Mouse (Mus musculus) fat pad, adult 2 months (tissue): ENCODE data around the gene Alox8.

ENCODE experiments used
- DNase-seq: peaks from one replicate; pipeline ENCODE4 v3.0.0-alpha.2; 2011; ENCODE audit warnings: low read depth, low spot score; ENCODE audit errors: extremely low read depth

Gene Alox8

DNA sequence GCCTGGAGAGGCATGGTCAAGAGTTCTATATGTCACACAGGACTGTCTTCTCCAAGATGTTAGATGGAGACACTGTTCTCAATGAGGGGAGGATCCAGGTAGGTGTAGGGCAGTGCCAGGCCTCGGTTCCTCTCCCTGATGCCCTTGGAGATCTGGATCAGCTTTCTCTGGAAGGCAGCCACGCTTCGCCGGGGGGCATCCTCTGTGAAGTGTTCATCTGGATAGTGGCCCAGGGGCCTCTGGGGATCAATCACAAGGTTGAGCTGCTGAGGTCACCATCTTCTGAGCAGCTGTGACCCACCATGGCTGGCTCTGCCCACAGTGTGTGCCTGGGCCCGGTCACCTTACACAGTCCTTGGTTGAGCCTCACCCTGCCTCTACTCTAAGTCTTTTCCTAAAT is 12.6 kb downstream of the Alox8 start:
- DNase-seq: no peak

DNA sequence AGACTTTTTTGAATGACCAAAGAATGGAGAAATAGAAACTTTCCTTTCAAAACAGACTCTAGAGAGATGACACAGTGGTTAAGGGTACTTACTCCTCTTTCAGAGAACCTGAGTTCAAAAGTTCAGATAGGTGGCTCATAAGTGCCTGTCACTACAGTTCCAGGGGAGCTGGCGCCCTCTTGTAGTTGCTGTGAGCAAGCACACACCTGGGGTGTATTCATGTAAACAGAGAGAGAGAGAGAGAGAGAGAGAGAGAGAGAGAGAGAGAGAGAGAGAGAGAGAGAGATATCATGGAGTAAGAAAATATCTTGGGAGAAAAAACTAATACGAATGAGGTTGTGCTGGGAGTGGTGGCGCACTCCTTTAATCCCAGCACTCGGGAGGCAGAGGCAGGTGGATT is 17.5 kb downstream of the Alox8 start:
- no peak for DNase-seq

- DNase-seq: no peak
Observed at GRCm38 (mm10) chr11:69179512-69179911, 18.1 kb downstream of the Alox8 start.

GRCm38 (mm10) chr11:69178525-69178924 is 19.1 kb downstream of the Alox8 start:
- DNase-seq: no peak

DNA sequence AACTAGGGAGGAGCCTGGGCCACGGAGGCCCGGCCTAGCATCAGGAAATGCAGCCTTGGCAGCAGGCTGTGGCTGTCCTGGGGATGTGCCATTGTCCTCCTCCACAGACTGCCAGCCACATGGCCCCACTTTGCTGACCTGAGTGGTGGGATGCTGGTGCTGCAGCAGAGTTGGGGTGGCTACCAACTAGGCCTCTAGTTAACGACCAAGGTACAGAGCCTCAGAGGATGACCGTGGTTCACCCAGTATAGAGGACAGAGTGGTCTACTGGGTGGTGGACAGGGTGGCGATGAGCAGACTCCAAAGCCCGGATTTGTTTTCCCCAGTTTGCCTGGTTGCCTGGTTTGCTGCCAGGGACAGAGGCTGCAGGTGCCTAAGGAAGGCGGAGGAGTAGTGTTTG is 22.9 kb downstream of the Alox8 start:
- DNase-seq: no peak

DNA sequence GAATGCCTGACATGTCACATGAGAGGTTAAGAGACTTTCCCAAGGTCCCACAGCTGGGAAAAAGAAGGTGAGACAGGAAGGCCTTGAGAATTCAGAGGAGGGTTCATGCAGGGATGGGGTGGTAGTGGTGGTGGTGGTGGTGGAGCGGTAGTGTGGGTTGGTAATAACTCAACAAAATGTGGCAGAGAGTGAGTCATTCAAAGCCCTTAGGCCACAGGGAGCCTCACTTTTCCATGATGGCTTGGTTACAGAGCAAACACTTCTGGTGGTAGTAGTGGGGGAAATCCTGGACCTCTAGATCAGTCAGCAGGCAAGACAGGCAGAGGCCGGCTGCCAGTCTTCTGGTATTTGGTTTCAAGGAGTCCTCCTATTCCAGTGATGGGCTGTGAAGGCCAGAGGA is 25.0 kb downstream of the Alox8 start:
- no peak for DNase-seq

- no peak for DNase-seq
Observed at GRCm38 (mm10) chr11:69171626-69172025, 26.0 kb downstream of the Alox8 start.

DNA sequence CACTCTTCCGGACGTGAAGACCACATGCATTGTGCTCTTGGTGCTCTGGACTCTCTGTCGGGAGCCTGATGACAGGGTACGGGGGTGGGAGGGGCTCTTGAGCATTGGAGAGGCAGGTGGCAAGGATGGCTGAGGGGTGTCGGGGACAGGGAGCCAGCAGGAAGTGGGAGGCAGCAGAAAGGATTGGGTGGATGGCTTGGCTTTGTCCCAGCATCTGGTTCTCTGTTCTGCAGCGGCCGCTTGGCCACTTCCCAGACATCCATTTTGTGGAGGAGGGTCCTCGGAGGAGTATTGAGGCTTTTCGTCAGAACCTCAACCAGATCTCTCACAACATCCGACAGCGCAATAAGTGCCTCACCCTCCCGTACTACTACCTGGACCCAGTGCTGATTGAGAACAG is 28.3 kb downstream of the Alox8 start:
- no peak for DNase-seq

- DNase-seq: no peak
Observed at GRCm38 (mm10) chr11:69156800-69157199, 40.8 kb downstream of the Alox8 start, which contains the start of gene Alox12b. Gene Alox12b, plus strand, starts transcription at chr11:69156989.

DNA sequence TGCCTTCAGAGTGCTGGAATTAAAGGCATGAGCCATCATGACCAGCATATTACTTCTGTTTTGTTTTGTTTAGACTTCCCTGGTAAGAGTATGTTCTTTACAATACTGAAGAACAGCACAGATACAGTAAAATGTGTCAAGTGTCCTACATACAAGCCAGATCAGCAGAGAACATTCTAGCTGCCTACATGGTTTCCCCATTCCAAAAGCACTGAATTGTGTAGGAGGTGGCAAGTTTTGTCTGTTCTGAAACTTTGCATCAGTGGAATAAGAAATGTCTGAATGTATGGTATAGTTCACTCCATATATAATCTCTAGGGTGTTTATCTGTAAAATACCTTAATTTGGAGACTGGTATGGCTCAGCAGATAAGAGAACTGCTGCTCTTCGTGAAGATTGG is 42.3 kb downstream of the Alox8 start:
- no peak for DNase-seq

DNA sequence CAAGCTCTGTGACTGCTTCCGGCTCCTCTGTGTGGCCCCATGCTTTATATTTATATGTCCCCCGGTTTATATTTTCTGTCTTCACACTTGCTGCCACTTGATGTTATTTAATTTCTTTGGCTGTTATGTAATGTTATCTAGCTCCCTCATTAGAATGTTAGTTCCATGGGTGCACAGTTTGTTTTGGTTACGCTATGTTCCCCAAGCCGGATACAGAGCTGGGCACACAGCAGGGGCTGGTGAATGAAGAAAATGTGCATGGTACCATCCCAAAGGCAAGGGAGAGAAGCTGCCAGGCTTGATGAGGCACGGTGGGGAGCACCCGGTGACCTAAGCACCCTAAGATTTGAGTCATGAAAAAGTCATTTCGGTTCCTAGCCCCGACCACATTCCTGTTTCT is 43.8 kb downstream of the Alox8 start:
- no peak for DNase-seq

GRCm38 (mm10) chr11:69151004-69151403 is 46.6 kb downstream of the Alox8 start:
- no peak for DNase-seq

- no peak for DNase-seq
Observed at GRCm38 (mm10) chr11:69150444-69150843, 47.2 kb downstream of the Alox8 start.

DNA sequence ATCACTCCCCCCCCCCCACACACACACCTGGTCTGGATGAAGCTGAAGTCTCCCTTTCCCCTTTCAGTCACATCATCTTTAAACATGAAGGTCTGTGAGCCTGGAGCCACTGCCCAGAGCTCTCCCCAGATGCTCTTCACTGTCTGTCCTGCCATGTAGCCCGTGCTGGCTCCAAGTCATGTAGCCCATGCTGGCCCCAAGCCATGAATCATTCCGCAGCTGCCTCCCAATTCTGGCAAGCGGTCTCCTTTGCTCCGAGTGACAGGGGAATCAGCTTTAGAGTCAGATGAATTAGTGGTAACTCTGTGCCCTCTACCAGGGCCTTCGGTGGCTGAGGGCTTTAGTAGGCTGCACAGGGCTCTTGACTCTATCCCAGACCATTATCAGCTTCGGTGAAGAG is 47.9 kb downstream of the Alox8 start:
- DNase-seq: no peak

GRCm38 (mm10) chr11:69148451-69148960 is 49.1 kb downstream of the Alox8 start:
- DNase-seq: no peak

DNA sequence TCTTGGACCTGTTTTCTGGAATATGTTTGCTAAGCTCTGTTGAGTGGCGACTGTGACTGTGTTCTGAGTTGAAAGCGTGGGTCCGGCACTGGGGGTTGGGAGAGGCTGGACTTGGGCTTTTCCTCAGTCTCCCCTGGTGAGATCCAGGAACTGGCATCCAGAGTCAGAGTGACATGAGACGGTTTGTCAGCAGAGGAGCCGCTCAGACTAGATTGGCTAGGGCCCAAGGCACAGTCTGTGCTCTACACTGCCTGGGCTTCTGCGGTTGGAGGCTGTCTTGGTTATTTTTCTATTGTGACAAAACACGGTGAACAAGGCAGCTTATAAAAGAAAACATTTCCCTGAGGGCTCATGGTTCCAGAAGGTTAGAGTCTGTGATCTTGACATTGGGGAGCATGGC is 50.1 kb downstream of the Alox8 start:
- no peak for DNase-seq

DNA sequence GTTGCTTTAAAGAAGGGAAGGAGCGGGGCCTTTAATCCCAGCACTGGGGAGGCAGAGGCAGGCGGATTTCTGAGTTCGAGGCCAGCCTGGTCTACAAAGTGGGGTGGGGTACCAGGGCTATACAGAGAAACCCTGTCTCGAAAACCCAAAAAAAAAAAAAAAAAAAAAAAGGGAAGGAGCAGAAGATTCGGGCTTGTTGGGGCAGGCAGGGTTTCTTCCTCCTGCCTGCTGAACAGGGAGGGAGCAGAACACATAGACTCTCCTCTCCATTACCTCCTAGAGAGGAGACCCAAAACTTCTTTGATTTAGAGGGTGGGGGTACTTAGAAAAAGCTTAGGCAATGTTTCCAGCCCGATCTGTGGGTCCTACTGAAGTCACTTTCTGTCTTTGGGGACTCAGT is 62.3 kb downstream of the Alox8 start:
- no peak for DNase-seq

DNA sequence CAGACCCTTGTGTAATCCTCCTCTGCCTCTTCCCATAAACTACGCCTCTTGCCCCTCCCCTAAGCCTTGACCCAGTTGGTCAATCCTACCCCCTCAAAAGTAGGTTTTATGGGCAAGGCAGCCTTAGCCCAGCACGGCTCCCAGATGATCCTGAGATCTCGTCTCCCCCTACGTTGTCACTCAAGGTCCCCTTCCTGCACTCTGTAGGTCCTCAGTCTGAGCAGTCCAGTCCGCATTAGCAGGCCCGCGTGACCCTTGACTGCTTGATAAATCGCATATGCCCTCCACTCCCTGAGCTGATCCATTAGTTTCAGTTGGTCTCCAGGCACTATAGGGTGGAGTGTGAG is 63.0 kb downstream of the Alox8 start:
- no peak for DNase-seq
